Mouse (Mus musculus) C2C12 (cell line): Measurements from ENCODE around the gene Atf4.

Experiments used
- CEBPB ChIP-seq: IDR thresholded peaks from one replicate; pipeline ENCODE4 v1.6.1; 2011; ENCODE audit warnings: low read depth, mild to moderate bottlenecking, control low read depth, moderate library complexity
- CTCF ChIP-seq: IDR thresholded peaks from one replicate; pipeline ENCODE4 v1.5.1; 2011; ENCODE audit not compliant: control insufficient read depth, insufficient read depth, insufficient read length
- FOSL1 ChIP-seq: IDR thresholded peaks from one replicate; pipeline ENCODE4 v1.8.0; 2011; ENCODE audit warnings: mild to moderate bottlenecking, low read length; ENCODE audit not compliant: poor library complexity, insufficient read depth, severe bottlenecking
- MAX ChIP-seq: IDR thresholded peaks from one replicate; pipeline ENCODE4 v1.6.1; 2011; ENCODE audit warnings: mild to moderate bottlenecking, control low read depth
- USF1 ChIP-seq: IDR thresholded peaks from one replicate; pipeline ENCODE4 v1.6.1; 2011; ENCODE audit warnings: low read depth, mild to moderate bottlenecking, control low read depth, moderate library complexity

- TF ChIP-seq CTCF (no peak), CEBPB (no peak), FOSL1 (no peak), USF1 (no peak), MAX (no peak)
Measured at GRCm38 (mm10) chr15:80271858-80272396, 16.9 kb downstream of the Atf4 start.
